Mouse (Mus musculus) olfactory bulb, adult 2 months (tissue): ENCODE measurements at regions not wholly inside any gene's neighbourhood (a gene's known extent, or its start where the extent isn't known, plus 50 kb on each side); places are given as distances from the start of the nearest gene placed in this dataset.

Experiments used
- CTCF ChIP-seq: fragments of 200-500 bp; IDR thresholded peaks from 2 replicates; pipeline ENCODE4 v1.5.1; 2012; ENCODE audit warnings: low read depth, mild to moderate bottlenecking, low read length, moderate library complexity; ENCODE audit not compliant: insufficient read depth
- POLR2A ChIP-seq: fragments of 200-500 bp; IDR thresholded peaks from 2 replicates; pipeline ENCODE4 v1.6.1; 2012; ENCODE audit warnings: mild to moderate bottlenecking, low read depth, low read length, moderate library complexity; ENCODE audit not compliant: insufficient read depth

DNA sequence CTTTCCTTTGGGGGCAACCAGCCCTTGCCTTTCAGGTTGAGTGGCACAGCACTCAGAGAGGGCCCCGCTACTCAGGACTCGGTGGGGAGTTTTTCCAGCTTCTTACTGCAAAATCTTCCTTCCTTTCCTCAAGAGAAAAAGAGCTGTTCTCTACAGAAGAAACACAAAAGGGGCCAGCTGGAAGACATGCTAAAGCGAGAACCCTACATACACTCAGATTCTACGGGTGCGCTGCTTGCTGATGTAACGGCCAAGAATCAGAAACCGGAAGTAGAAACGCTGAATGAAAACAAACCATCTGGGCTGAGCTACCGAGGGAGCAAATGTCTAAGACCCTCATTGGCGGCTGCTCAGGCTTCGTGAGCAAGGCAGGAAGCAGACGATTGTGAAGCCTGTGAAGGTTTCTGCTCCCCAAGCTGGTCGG lies 203.3 kb upstream of the Klf3 start:
- TF ChIP-seq POLR2A, result no peak
- TF ChIP-seq CTCF, result no peak
